In the genomic region with DNA sequence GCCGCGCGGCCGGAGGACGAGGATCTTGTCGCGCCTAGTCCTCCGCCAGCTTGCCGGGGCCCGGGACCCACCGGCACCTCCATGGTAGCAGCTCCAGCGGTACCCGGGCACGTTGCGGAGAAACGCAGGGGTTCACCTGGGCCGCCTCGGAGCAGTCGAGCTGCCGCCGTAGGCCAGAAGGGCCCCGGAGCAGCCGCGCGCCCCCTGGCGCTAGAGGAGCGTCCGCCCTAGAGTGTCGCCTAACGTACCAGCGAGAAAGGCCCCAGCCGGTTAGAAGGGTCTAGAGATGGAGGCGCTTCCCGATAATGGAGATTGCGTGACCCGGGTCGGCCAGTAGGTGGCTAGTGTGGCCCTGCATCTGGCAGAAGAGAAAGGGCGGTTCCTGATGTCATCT, we compare ENCODE assay signal across 8 mouse cellular contexts. TPM values are rescaled to one million over a fixed set of nuclear protein-coding genes. Genes with fewer than 3 reads are reported as not detected.
DNase-seq lines count a peak whose midpoint lies in the region; ATAC-seq and TF ChIP-seq lines count a peak whose summit lies in the region.

A gene (minus strand): TSS at position 184 of the 394 bp plus-strand sequence.

- TF ChIP-seq CTCF in cortical plate, adult 2 months (IDR thresholded peaks at IDR 0.05; ENCODE audit: extremely low read depth, insufficient read depth, low read length): peak; percentile 55; the same call in 1 of the 2 replicates

- ATAC-seq in activated CD4-positive, CD25-positive, alpha-beta regulatory T cell, adult 4 months: peak; percentile 96
- peak; percentile 97 for ATAC-seq in megakaryocyte progenitor cell, adult 5-6 weeks (replicated peaks; ENCODE audit: poor library complexity)

- peak within 1 kb of the TSS; percentile 87 for H3K4me3 ChIP-seq in cortical plate, adult 2 months (ENCODE audit: insufficient read depth, low read length)

- H3K4me1 ChIP-seq in cortical plate, adult 2 months (ENCODE audit: control insufficient read depth, insufficient read depth, low read length): peaks cover 4% of the 10 kb centered on the region

- peak; percentile 96 for DNase-seq in gastrocnemius, postnatal 10 days
- peak; percentile 98 for DNase-seq in induced T-regulatory cell, adult 2 months (ENCODE audit: low read depth)
- peak; percentile 94 to 99 for DNase-seq in left cerebral cortex, adult 9 months (ENCODE audit: low spot score in 2 of 2)
- DNase-seq in right cerebral cortex, postnatal 14 days: peak; percentile 97
- peak; percentile 94 to 97 for DNase-seq in urinary bladder, postnatal 36 days (ENCODE audit: low spot score in 2 of 2)

- H3K27ac ChIP-seq in cortical plate, adult 2 months (ENCODE audit: insufficient read depth, low read length): peak within 1 kb of the TSS; percentile 99

- peak; percentile 55; the same call in 1 of the 2 replicates for TF ChIP-seq POLR2A in cortical plate, adult 2 months (IDR thresholded peaks at IDR 0.05; ENCODE audit: extremely low read depth, insufficient read depth, low read length)

RNA-seq across cellular contexts. Expression of the gene that starts here (rescaled TPM):
- polyA plus RNA-seq in activated CD4-positive, CD25-positive, alpha-beta regulatory T cell, adult 4 months (2017; shearing (Covaris generic)): 1 to 10 TPM; 7.7 to 8.4 TPM
- polyA plus RNA-seq in cortical plate, adult 2 months (2012; rRNA removed): 137 and 148 TPM in 2 replicates
- 1 to 10 TPM; 4.5 to 7.0 TPM for total RNA-seq in gastrocnemius, postnatal 10 days (2021)
- total RNA-seq in megakaryocyte progenitor cell, adult 5-6 weeks (2015): 1.6 and 2.4 TPM in 2 replicates
- total RNA-seq in megakaryocyte progenitor cell, adult 5-6 weeks (2017): 1.3 and 2.5 TPM in 2 replicates

Comparison
In these comparisons a context has a peak if more than half of its experiments do, and no peak if none do; other contexts are left out.
1. Peak in every context shown above with its lines: DNase-seq, ATAC-seq, H3K4me3 ChIP-seq and H3K27ac ChIP-seq.
2. RNA of the gene that starts here (polyA plus RNA-seq): 137 to 148 TPM in cortical plate, adult 2 months; 7.7 to 8.4 TPM in activated CD4-positive, CD25-positive, alpha-beta regulatory T cell, adult 4 months; every median in the first group is over 10 times any median in the second.